Mouse (Mus musculus): Measurements from ENCODE around the gene Tgfbr2. TPM values are rescaled to one million over a fixed set of nuclear protein-coding genes. Genes with fewer than 3 reads are reported as not detected.

Gene Tgfbr2
- polyA plus RNA-seq, 1 experiment from 2014 or later, result 7.8 TPM

DNA sequence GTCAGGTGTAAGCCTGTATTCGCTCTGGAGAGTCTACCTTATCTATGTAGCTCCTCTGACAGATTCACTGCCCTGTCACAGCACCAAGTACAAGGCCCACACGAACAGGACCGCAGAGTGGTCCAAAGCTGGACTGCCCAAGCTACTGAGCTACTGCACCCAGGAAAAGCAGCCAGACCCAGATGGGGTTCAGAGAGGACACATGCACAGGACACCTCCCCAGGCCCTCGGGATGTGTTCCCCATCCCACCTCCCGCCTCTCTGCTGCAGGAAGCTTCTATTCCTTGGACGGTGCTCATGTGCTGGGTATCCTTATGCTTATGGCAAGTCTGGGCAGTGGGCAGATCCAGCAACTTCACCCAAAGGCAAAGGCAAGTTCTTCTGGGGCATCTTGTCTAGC is 34.7 kb downstream of the Tgfbr2 start:
- Histone ChIP-seq H3K27ac (no peak overlapping the region), H3K36me3 (replicated peaks) (no peaks in the 10 kb centered on the region), H3K4me1 (peaks cover 18% of the 10 kb centered on the region), H3K9me3 (no peaks in the 10 kb centered on the region), H3K4me2 (no peak overlapping the region), H3K9ac (no peak overlapping the region), H3K4me3 (replicated peaks) (no peak overlapping the region), H3K27me3 (no peaks in the 10 kb centered on the region)
- 93% methylated on average over 6 of the region's 6 CpGs for WGBS
- no peak for ATAC-seq (ENCODE audit: low FRiP score)

DNA sequence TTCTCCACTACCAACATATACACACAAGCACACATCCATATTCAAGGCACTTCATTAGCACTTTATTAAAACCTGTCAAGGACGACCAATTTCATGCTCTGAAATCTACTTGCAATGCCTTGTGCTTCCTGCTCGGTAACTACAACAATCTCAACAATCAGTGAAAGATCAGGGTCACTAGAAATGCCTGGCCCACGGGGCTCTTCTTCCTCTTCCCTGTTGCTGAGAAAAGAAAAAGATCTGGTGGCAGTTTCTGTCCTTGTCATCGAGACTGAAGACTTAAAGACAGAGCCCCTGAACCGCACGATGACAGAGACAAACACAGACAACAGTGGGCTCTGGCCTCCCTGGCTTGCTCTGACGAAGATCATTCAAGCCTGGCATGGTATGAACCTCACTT is 35.6 kb downstream of the Tgfbr2 start:
- Histone ChIP-seq H3K9ac (no peak overlapping the region), H3K9me3 (no peaks in the 10 kb centered on the region), H3K27me3 (no peaks in the 10 kb centered on the region), H3K4me3 (replicated peaks) (no peak overlapping the region), H3K27ac (no peak overlapping the region), H3K4me2 (no peak overlapping the region), H3K4me1 (peaks cover 18% of the 10 kb centered on the region), H3K36me3 (replicated peaks) (no peaks in the 10 kb centered on the region)
- 82% methylated on average over 7 of the region's 7 CpGs for WGBS
- ATAC-seq (ENCODE audit: low FRiP score), result no peak

DNA sequence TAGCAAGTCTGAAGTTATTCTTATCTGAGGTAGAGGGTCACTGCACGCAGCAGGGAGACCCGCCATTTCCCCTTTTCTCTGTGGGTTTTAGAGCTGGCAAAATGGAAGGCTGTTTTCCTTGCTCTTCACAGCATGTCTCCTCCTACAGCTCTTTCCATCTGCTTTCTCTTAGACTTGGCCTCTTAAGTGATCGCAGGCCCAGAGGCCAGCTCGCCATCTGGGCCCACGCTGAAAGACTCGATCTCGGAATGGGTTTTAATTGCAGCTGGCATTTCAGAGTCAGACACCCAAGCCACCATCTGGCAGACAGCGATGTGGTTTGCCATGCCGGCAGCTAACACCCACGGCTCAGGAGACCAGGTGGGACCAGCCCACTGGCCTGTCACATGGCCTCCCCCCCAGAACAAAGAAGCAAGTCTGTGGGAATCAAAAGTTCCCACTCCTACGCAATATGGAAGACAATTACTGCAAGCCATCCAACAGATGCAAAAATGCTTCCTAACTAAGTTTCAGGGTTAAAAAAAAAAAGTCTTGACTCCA is 36.5 kb downstream of the Tgfbr2 start:
- peaks cover 18% of the 10 kb centered on the region for H3K4me1 ChIP-seq
- H3K9me3 ChIP-seq, result no peaks in the 10 kb centered on the region
- no peak overlapping the region for H3K4me2 ChIP-seq
- no peaks in the 10 kb centered on the region for H3K27me3 ChIP-seq
- H3K36me3 ChIP-seq (replicated peaks), result no peaks in the 10 kb centered on the region
- no peak overlapping the region for H3K27ac ChIP-seq
- ATAC-seq (ENCODE audit: low FRiP score), result peak; percentile 41; the same call in 1 of the 2 replicates
- WGBS, result 67% methylated on average over 11 of the region's 11 CpGs
- H3K4me3 ChIP-seq (replicated peaks), result no peak overlapping the region
- no peak overlapping the region for H3K9ac ChIP-seq

DNA sequence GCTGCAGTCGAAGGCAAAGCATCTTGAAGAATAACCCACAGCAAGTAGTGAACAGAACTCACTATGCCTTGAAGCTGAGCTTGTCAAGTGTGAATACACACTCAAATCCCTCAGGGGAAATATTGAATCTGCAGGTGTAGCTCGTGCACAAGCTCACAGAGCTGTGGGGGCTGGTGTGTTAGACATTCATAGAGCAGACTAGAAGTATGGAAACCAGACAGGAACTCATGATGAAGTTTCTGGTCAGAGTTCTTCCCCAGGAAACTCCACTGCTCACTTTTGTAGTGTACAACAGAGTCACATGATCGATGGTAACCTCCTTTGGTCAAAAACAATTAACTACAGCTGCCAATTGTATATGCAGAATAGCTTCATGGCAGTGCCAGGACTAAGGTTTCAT is 37.5 kb downstream of the Tgfbr2 start:
- 74% methylated on average over 3 of the region's 3 CpGs for WGBS
- no peak for ATAC-seq (ENCODE audit: low FRiP score)
- Histone ChIP-seq H3K4me1 (peaks cover 18% of the 10 kb centered on the region), H3K9me3 (no peaks in the 10 kb centered on the region), H3K27me3 (no peaks in the 10 kb centered on the region), H3K27ac (no peak overlapping the region), H3K4me3 (replicated peaks) (no peak overlapping the region), H3K36me3 (replicated peaks) (no peaks in the 10 kb centered on the region), H3K4me2 (no peak overlapping the region), H3K9ac (no peak overlapping the region)

DNA sequence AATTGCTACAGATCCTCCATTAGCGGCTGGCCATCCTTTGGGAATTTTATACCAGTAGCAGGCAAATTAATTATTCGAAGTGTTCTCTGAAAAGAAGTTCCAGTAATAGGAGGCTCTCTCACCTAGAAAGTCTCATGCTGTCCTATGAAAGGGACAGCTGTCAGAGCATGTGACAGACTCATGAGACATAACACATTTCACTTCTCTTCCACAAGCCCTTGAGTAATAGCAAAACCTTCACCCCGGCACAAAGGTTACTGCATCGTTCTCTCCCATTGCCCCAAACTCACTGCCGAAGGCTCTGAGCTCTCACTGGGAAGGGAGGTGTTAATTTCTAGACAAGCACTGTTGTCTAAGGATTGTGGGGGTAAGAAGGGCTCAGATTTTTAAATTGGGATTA is 38.3 kb downstream of the Tgfbr2 start:
- Histone ChIP-seq H3K4me3 (replicated peaks) (no peak overlapping the region), H3K9ac (no peak overlapping the region), H3K27me3 (no peaks in the 10 kb centered on the region), H3K9me3 (no peaks in the 10 kb centered on the region), H3K4me2 (no peak overlapping the region), H3K27ac (no peak overlapping the region), H3K4me1 (peaks cover 18% of the 10 kb centered on the region), H3K36me3 (replicated peaks) (no peaks in the 10 kb centered on the region)
- WGBS, result 59% methylated on average over 5 of the region's 5 CpGs
- peak; percentile 57; the same call in 1 of the 2 replicates for ATAC-seq (ENCODE audit: low FRiP score)

DNA sequence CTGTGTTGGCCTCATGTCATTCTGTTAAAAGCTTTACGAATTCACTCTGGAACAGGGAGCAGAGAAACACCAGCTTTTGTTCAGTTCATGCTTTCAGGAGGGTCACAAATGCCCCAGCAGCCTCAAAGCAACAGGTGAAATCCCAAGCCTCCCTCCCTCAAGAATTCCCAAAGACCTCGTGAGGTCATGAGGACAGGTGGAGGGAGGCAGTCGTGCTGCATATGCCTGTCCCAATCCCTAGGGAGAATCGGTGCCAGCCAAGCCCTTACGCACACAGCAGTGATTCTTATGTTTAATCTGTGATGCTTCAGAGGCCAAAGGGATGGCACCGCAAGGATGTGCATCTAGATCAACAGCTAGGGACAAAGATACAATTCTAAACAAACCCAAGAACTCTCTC is 39.0 kb downstream of the Tgfbr2 start:
- no peaks in the 10 kb centered on the region for H3K36me3 ChIP-seq (replicated peaks)
- H3K9ac ChIP-seq, result no peak overlapping the region
- ATAC-seq (ENCODE audit: low FRiP score), result no peak
- no peak overlapping the region for H3K4me3 ChIP-seq (replicated peaks)
- WGBS, result 80% methylated on average over 6 of the region's 6 CpGs
- H3K4me2 ChIP-seq, result no peak overlapping the region
- H3K27ac ChIP-seq, result no peak overlapping the region
- H3K27me3 ChIP-seq, result no peaks in the 10 kb centered on the region
- peaks cover 18% of the 10 kb centered on the region for H3K4me1 ChIP-seq
- no peaks in the 10 kb centered on the region for H3K9me3 ChIP-seq

DNA sequence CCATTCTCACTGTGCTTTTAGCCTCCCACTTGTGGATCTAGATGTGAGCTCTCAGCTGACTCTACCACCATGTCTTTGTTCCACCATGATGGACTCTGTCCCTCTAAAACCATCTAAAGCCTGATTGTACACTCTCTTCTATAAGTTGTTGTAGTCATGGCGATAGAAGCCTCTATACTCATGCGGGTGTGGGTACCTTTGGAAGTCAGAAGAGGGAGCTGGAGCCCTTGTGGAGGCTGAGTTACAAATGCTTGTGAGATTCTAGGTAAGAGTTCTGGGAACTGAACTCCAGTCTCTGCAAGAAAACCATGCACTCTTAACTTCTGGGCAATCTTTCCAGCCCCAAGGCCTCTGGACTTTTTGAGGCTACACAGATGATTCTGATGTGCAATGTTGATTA is 40.7 kb downstream of the Tgfbr2 start:
- Histone ChIP-seq H3K9ac (no peak overlapping the region), H3K36me3 (replicated peaks) (no peaks in the 10 kb centered on the region), H3K4me2 (no peak overlapping the region), H3K27me3 (no peaks in the 10 kb centered on the region; the same call in 1 of the 2 replicates), H3K9me3 (no peaks in the 10 kb centered on the region), H3K27ac (no peak overlapping the region), H3K4me1 (peaks cover 18% of the 10 kb centered on the region), H3K4me3 (replicated peaks) (no peak overlapping the region)
- 86% methylated on average over 2 of the region's 2 CpGs for WGBS
- ATAC-seq (ENCODE audit: low FRiP score), result no peak

DNA sequence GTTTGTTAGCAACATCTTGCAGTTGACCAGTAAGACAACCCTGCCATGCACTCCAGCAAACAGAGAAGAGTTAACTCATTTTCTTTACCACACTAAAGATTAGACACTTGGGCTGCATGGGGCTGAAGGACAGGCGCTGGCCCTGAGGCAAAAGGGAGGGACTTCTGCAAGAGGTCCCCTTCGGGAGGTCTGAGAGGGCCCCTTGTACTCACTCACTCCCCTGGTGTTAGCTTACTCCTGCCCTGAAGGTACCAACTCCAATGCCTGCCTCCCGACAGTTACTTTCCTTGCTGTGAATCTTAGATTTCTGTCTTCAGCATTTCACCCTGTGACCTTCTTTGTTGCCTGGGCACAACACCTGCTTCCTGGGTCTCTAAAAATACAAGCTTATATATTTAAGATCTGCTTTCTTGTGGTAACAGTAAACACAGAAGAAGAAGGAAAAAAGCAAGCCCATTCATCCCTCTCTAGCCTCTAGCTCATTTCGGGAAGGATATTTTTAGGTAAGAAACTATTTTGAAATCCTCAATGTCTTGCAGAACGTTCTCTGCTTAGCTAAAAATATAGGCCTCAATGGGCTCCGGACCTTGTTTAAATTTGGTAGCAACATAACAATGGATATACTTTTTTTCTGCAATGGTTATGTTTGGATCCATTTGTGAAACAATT is 41.7 kb downstream of the Tgfbr2 start:
- Histone ChIP-seq H3K27ac (no peak overlapping the region), H3K36me3 (replicated peaks) (no peaks in the 10 kb centered on the region), H3K4me3 (replicated peaks) (no peak overlapping the region), H3K4me2 (no peak overlapping the region), H3K27me3 (no peaks in the 10 kb centered on the region; the same call in 1 of the 2 replicates), H3K9ac (no peak overlapping the region), H3K4me1 (peaks cover 14% of the 10 kb centered on the region), H3K9me3 (no peaks in the 10 kb centered on the region)
- ATAC-seq (ENCODE audit: low FRiP score), result no peak
- WGBS, result 77% methylated on average over 6 of the region's 6 CpGs

DNA sequence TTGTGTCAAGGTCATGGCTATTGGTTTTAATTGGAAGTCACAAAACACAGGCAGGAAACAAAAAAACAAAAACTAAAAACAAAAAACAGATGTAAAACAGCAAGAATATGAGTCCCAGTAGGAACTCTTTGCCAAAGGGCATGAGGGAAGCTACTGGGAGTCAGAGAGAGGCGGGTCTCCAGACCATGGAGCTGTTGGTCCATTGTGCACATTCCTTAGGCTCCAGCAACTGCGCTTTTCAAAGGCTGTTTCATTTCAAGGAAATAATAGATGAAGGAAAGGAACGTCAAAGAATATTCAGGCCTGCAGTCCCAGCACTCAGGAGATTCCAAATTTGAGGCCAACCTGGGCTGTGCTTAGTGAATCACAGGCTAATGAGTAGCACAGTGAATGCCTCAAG is 46.3 kb downstream of the Tgfbr2 start:
- H3K4me3 ChIP-seq (replicated peaks), result no peak overlapping the region
- no peaks in the 10 kb centered on the region for H3K9me3 ChIP-seq
- H3K27me3 ChIP-seq, result no peaks in the 10 kb centered on the region; the same call in 1 of the 2 replicates
- peaks cover 4% of the 10 kb centered on the region; the same call in 1 of the 2 replicates for H3K4me1 ChIP-seq
- no peak for ATAC-seq (ENCODE audit: low FRiP score)
- 35% methylated on average over 3 of the region's 3 CpGs for WGBS
- H3K4me2 ChIP-seq, result no peak overlapping the region
- H3K36me3 ChIP-seq (replicated peaks), result no peaks in the 10 kb centered on the region
- H3K9ac ChIP-seq, result no peak overlapping the region
- no peak overlapping the region for H3K27ac ChIP-seq

DNA sequence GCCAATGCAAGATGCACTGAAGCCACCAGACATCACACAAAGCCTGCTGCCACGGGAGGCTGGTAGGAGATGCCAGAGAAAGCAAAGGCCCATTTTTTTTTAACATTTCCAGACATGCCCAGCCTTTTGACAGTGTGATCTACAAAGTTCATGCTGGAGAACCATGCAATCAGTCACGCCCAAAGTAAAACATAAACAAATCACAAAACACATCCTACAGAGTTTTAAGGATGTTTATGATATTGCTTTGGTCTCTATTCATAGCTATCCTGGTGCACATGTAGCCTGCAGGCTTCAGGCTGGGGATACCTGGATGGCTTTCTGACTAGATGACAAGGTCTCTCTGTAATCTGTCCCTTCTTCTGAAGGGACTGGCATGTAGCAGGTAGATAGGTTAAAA is 46.8 kb downstream of the Tgfbr2 start:
- no peak for ATAC-seq (ENCODE audit: low FRiP score)
- H3K27me3 ChIP-seq, result no peaks in the 10 kb centered on the region; the same call in 1 of the 2 replicates
- WGBS, result 82% methylated on average over 2 of the region's 2 CpGs

DNA sequence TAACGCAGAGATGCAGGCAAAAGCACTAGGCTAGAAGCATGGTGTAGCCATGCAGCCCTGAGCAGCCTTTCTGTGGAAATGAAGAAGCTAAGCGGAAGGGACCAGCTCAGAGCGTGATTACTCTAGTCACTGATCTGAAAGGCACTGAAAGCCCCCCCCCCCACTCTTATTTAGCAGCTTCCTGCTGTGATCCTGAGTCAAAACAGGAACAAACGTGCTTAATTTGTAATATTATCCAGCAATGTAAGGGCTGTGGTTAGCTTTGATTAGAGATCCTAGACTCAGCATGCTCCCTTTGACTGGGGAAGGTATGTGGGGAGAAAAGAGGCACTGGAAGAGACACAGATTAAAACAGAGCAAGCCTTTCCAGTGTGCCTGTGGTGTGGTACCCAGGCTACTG is 48.7 kb downstream of the Tgfbr2 start:
- Histone ChIP-seq H3K9ac (no peak overlapping the region), H3K27me3 (no peaks in the 10 kb centered on the region; the same call in 1 of the 2 replicates), H3K4me2 (no peak overlapping the region), H3K27ac (0 out of 2 replicates have a peak overlapping the region, but pooled peaks have one; percentile 25), H3K4me1 (peaks cover 4% of the 10 kb centered on the region; the same call in 1 of the 2 replicates), H3K36me3 (replicated peaks) (no peaks in the 10 kb centered on the region), H3K9me3 (no peaks in the 10 kb centered on the region), H3K4me3 (replicated peaks) (no peak overlapping the region)
- 23% methylated on average over 4 of the region's 4 CpGs for WGBS
- ATAC-seq (ENCODE audit: low FRiP score), result no peak

More for the DNA sequence above, 46.8 kb downstream of the Tgfbr2 start:
- H3K9ac ChIP-seq, result no peak overlapping the region
- H3K4me2 ChIP-seq, result no peak overlapping the region
- H3K4me3 ChIP-seq (replicated peaks), result no peak overlapping the region
- peaks cover 4% of the 10 kb centered on the region; the same call in 1 of the 2 replicates for H3K4me1 ChIP-seq
- no peak overlapping the region for H3K27ac ChIP-seq
- H3K36me3 ChIP-seq (replicated peaks), result no peaks in the 10 kb centered on the region
- H3K9me3 ChIP-seq, result no peaks in the 10 kb centered on the region

DNA sequence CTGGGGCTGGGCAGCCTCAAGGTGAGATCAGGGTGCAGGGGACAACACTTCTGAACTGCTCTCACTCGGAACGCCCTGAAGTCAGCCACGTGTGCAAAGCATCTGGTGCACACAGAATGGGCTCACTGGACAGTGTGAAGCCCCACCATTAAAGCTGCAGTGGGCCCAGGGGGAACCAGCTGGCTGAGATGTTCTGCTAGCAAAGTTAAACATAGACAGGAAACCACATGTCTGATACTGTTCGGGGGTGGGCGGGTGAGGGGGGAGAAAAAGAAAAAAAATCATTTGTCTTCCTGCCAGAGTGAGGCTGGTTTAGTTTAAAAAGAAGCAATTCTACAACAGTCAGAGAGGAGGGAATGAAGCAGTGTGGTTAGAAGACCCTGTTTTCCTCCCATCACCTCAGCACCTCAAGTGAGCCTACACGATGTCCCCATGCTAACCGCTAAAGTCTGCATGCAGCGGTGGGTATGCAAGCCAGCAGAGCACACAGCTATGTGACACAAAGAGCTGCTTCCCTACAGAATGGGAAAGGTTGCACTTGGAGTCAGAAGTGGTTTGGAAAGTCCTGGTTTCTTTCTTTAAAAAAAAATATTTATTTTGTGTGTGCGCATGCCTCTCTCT is 52.1 kb downstream of the Tgfbr2 start:
- H3K9ac ChIP-seq, result no peak overlapping the region
- H3K27me3 ChIP-seq, result no peaks in the 10 kb centered on the region
- H3K27ac ChIP-seq, result no peak overlapping the region
- no peak overlapping the region for H3K4me2 ChIP-seq
- peaks cover 13% of the 10 kb centered on the region; the same call in 1 of the 2 replicates for H3K4me1 ChIP-seq
- H3K36me3 ChIP-seq (replicated peaks), result no peaks in the 10 kb centered on the region
- 74% methylated on average over 9 of the region's 9 CpGs for WGBS
- no peaks in the 10 kb centered on the region for H3K9me3 ChIP-seq
- no peak overlapping the region for H3K4me3 ChIP-seq (replicated peaks)
- no peak for ATAC-seq (ENCODE audit: low FRiP score)
